Mouse (Mus musculus) CD4-positive helper T cell, adult 2 months (primary cell): ENCODE measurements around the gene Fndc1.

ENCODE experiments used
- DNase-seq: peaks from one replicate; pipeline ENCODE4 v3.0.0-alpha.2; 2012; ENCODE audit warnings: low read depth, missing footprints, low spot score

Gene Fndc1

GRCm38 (mm10) chr17:7820176-7820575, 6.9 kb downstream of the Fndc1 start:
- DNase-seq, result no peak

- no peak for DNase-seq
Observed at GRCm38 (mm10) chr17:7816602-7817001, 10.5 kb downstream of the Fndc1 start.

- DNase-seq, result no peak
Observed at GRCm38 (mm10) chr17:7814433-7814832, 12.7 kb downstream of the Fndc1 start.

GRCm38 (mm10) chr17:7808043-7808442, 19.1 kb downstream of the Fndc1 start:
- no peak for DNase-seq

GRCm38 (mm10) chr17:7805105-7805504, 22.0 kb downstream of the Fndc1 start:
- no peak for DNase-seq

- no peak for DNase-seq
Observed at GRCm38 (mm10) chr17:7802483-7802882, 24.6 kb downstream of the Fndc1 start.

- DNase-seq, result no peak
Observed at GRCm38 (mm10) chr17:7799894-7800293, 27.2 kb downstream of the Fndc1 start.

GRCm38 (mm10) chr17:7795584-7795983, 31.5 kb downstream of the Fndc1 start:
- DNase-seq, result no peak

- no peak for DNase-seq
Observed at GRCm38 (mm10) chr17:7795168-7795567, 31.9 kb downstream of the Fndc1 start.

GRCm38 (mm10) chr17:7794093-7794492, 33.0 kb downstream of the Fndc1 start:
- DNase-seq, result no peak

- no peak for DNase-seq
Observed at GRCm38 (mm10) chr17:7790512-7790911, 36.6 kb downstream of the Fndc1 start.

- no peak for DNase-seq
Observed at GRCm38 (mm10) chr17:7774101-7774500, 53.0 kb downstream of the Fndc1 start.

- no peak for DNase-seq
Observed at GRCm38 (mm10) chr17:7759786-7760185, 67.3 kb downstream of the Fndc1 start.

GRCm38 (mm10) chr17:7755001-7755400, 72.1 kb downstream of the Fndc1 start:
- DNase-seq, result no peak

GRCm38 (mm10) chr17:7753383-7753782, 73.7 kb downstream of the Fndc1 start:
- DNase-seq, result no peak

- DNase-seq, result no peak
Observed at GRCm38 (mm10) chr17:7749051-7749815, 77.9 kb downstream of the Fndc1 start.

- no peak for DNase-seq
Observed at GRCm38 (mm10) chr17:7746841-7747240, 80.3 kb downstream of the Fndc1 start.

GRCm38 (mm10) chr17:7744976-7745375, 82.1 kb downstream of the Fndc1 start:
- DNase-seq, result no peak

GRCm38 (mm10) chr17:7740988-7741387, 86.1 kb downstream of the Fndc1 start:
- DNase-seq, result peak; percentile 4

GRCm38 (mm10) chr17:7722991-7723390, 104.1 kb downstream of the Fndc1 start:
- no peak for DNase-seq

GRCm38 (mm10) chr17:7718886-7719285, 108.2 kb downstream of the Fndc1 start:
- no peak for DNase-seq

- DNase-seq, result no peak
Observed at GRCm38 (mm10) chr17:7717945-7718344, 109.2 kb downstream of the Fndc1 start.

GRCm38 (mm10) chr17:7713020-7713419, 114.1 kb downstream of the Fndc1 start:
- DNase-seq, result no peak

- no peak for DNase-seq
Observed at GRCm38 (mm10) chr17:7707073-7707472, 120.0 kb downstream of the Fndc1 start.
